Mouse (Mus musculus) intestine, postnatal 0 days (tissue): ENCODE results near the gene Mybpc1. TPM values are rescaled to one million over a fixed set of nuclear protein-coding genes. Genes with fewer than 3 reads are reported as not detected.

Source experiments
- ATAC-seq: fragments of 200-750 bp; cut with Nextera tagmentation; 2 replicates; pipeline ENCODE4 v1.8.0; 2017; ENCODE audit warnings: mild to moderate bottlenecking, moderate TSS enrichment, moderate library complexity
- H3K27ac ChIP-seq: fragments of 300-500 bp; sonication (generic); 2 replicates; pipeline ENCODE4 v1.5.1; 2014; ENCODE audit warnings: mild to moderate bottlenecking, low read depth, low read length, moderate library complexity
- H3K27me3 ChIP-seq: fragments of 300-500 bp; sonication (generic); replicated peaks from 2 replicates; pipeline ENCODE4 v1.6.1; 2014; ENCODE audit warnings: low read length, mixed read lengths; ENCODE audit not compliant: control insufficient read depth, insufficient read depth
- H3K36me3 ChIP-seq: fragments of 300-500 bp; sonication (generic); 2 replicates; pipeline ENCODE4 v1.6.1; 2014; ENCODE audit warnings: mild to moderate bottlenecking, moderate library complexity; ENCODE audit not compliant: control insufficient read depth, insufficient read depth
- H3K4me1 ChIP-seq: fragments of 300-500 bp; sonication (generic); replicated peaks from 2 replicates; pipeline ENCODE4 v1.6.1; 2014; ENCODE audit warnings: antibody characterized with exemption, low read length, mixed read lengths; ENCODE audit not compliant: control insufficient read depth, insufficient read depth
- H3K4me2 ChIP-seq: fragments of 300-500 bp; sonication (generic); replicated peaks from 2 replicates; pipeline ENCODE4 v1.6.1; 2014; ENCODE audit warnings: low read depth, mild to moderate bottlenecking, moderate library complexity
- H3K4me3 ChIP-seq: fragments of 300-500 bp; sonication (generic); 2 replicates; pipeline ENCODE4 v1.5.1; 2014; ENCODE audit warnings: low read depth, low read length
- H3K9ac ChIP-seq: fragments of 300-500 bp; sonication (generic); 2 replicates; pipeline ENCODE4 v1.6.1; 2014; ENCODE audit warnings: mild to moderate bottlenecking, low read depth, low read length
- H3K9me3 ChIP-seq: fragments of 300-500 bp; sonication (generic); 2 replicates; pipeline ENCODE4 v1.6.1; 2016; ENCODE audit warnings: mixed run types; ENCODE audit not compliant: control insufficient read depth
- CTCF ChIP-seq: sonication (generic); IDR thresholded peaks from 2 replicates; pipeline ENCODE4 v1.5.1; 2016; ENCODE audit warnings: low read depth, mild to moderate bottlenecking, control low read depth, antibody characterized with exemption, moderate library complexity
- WGBS: fragments of 180-500 bp; shearing (Covaris S2); extraction: QIAGEN DNeasy Blood & Tissue Kit; methylation state at CpG from one replicate; pipeline ENCODE4 v1.1.7; 2014; 5-methylcytosine and 5-hydroxymethylcytosine counted together
- polyA plus RNA-seq: library from polyadenylated mRNA; unstranded; fragments of >200 nt; fragmentation: Nextera tagmentation; extraction: Ambion mirVana; gene quantifications from 2 replicates; pipeline ENCODE4 v1.2.1, GENCODE M21; 2015

Gene Mybpc1
- polyA plus RNA-seq, 1 experiment from 2014 or later: 2.2 TPM

- Histone ChIP-seq H3K4me1 (peaks cover 15% of the 10 kb centered on the region), H3K27ac (peak overlapping the region; percentile 63), H3K4me3 (no peak overlapping the region), H3K9ac (no peak overlapping the region), H3K4me2 (peak overlapping the region; percentile 17; the same call in 1 of the 2 replicates), H3K27me3 (no peaks in the 10 kb centered on the region), H3K9me3 (no peaks in the 10 kb centered on the region), H3K36me3 (no peaks in the 10 kb centered on the region)
- WGBS: 40% methylated on average over 9 of the region's 9 CpGs
- no peak for TF ChIP-seq CTCF
- peak; percentile 16; the same call in 1 of the 2 replicates for ATAC-seq
Measured at GRCm38 (mm10) chr10:88511355-88511754, 93.6 kb downstream of the Mybpc1 start.

- H3K36me3 ChIP-seq: no peaks in the 10 kb centered on the region
- WGBS: 34% methylated on average over 12 of the region's 12 CpGs
- H3K4me2 ChIP-seq: peak overlapping the region; percentile 17; the same call in 1 of the 2 replicates
- no peaks in the 10 kb centered on the region for H3K27me3 ChIP-seq
- no peak for ATAC-seq
- peak overlapping the region; percentile 63 for H3K27ac ChIP-seq
- no peak overlapping the region for H3K4me3 ChIP-seq
- peaks cover 18% of the 10 kb centered on the region for H3K4me1 ChIP-seq
- no peaks in the 10 kb centered on the region for H3K9me3 ChIP-seq
- TF ChIP-seq CTCF: no peak
- H3K9ac ChIP-seq: 0 out of 2 replicates have a peak overlapping the region, but pooled peaks have one; percentile 2
Measured at GRCm38 (mm10) chr10:88510503-88511271, 94.3 kb downstream of the Mybpc1 start.

GRCm38 (mm10) chr10:88507691-88508143, 97.2 kb downstream of the Mybpc1 start:
- ATAC-seq: peak; percentile 56
- 28% methylated on average over 7 of the region's 7 CpGs for WGBS

GRCm38 (mm10) chr10:88505256-88505655, 99.7 kb downstream of the Mybpc1 start:
- TF ChIP-seq CTCF: no peak
- Histone ChIP-seq H3K4me1 (peaks cover 14% of the 10 kb centered on the region), H3K36me3 (no peaks in the 10 kb centered on the region), H3K4me3 (no peak overlapping the region), H3K4me2 (no peak overlapping the region), H3K9ac (no peak overlapping the region), H3K9me3 (no peaks in the 10 kb centered on the region), H3K27me3 (no peaks in the 10 kb centered on the region), H3K27ac (peak overlapping the region; percentile 92)
- ATAC-seq: peak; percentile 65
- WGBS: 43% methylated on average over 5 of the region's 5 CpGs

More at GRCm38 (mm10) chr10:88507691-88508143, 97.2 kb downstream of the Mybpc1 start:
- H3K4me3 ChIP-seq: no peak overlapping the region
- no peak overlapping the region for H3K4me2 ChIP-seq
- no peak overlapping the region for H3K9ac ChIP-seq
- H3K9me3 ChIP-seq: no peaks in the 10 kb centered on the region
- no peaks in the 10 kb centered on the region for H3K36me3 ChIP-seq
- H3K27me3 ChIP-seq: no peaks in the 10 kb centered on the region
- peak overlapping the region; percentile 61 for H3K27ac ChIP-seq
- peaks cover 20% of the 10 kb centered on the region for H3K4me1 ChIP-seq
- no peak for TF ChIP-seq CTCF

- peak overlapping the region; percentile 91; the same call in 1 of the 2 replicates for H3K4me3 ChIP-seq
- no peaks in the 10 kb centered on the region for H3K9me3 ChIP-seq
- WGBS: 20% methylated on average over 3 of the region's 3 CpGs
- H3K4me1 ChIP-seq: peaks cover 14% of the 10 kb centered on the region
- ATAC-seq: no peak
- no peaks in the 10 kb centered on the region for H3K27me3 ChIP-seq
- 0 out of 2 replicates have a peak overlapping the region, but pooled peaks have one; percentile 96 for H3K9ac ChIP-seq
- H3K36me3 ChIP-seq: no peaks in the 10 kb centered on the region
- peak overlapping the region; percentile 95 for H3K27ac ChIP-seq
- no peak for TF ChIP-seq CTCF
- H3K4me2 ChIP-seq: peak overlapping the region; percentile 77
Measured at GRCm38 (mm10) chr10:88504481-88504880, 100.5 kb downstream of the Mybpc1 start.

- Histone ChIP-seq H3K9ac (peak within 1 kb of the TSS; percentile 96), H3K4me2 (peak within 1 kb of the TSS; percentile 77), H3K36me3 (no peaks in the 10 kb centered on the region), H3K4me1 (peaks cover 14% of the 10 kb centered on the region), H3K27ac (peak within 1 kb of the TSS; percentile 95), H3K4me3 (peak within 1 kb of the TSS; percentile 91), H3K9me3 (no peaks in the 10 kb centered on the region), H3K27me3 (no peaks in the 10 kb centered on the region)
- TF ChIP-seq CTCF: peak; percentile 3; the same call in 1 of the 2 replicates
- ATAC-seq: peak; percentile 75
- under 1% methylated on average over 53 of the region's 80 CpGs for WGBS
Measured at GRCm38 (mm10) chr10:88503421-88504314, 101.3 kb downstream of the Mybpc1 start, which contains the start of gene Chpt1. Gene Chpt1 (minus strand): TSS chr10:88504073.
